Mouse (Mus musculus) heart, embryonic 13.5 days (tissue): ENCODE measurements around the gene Ncstn. TPM values are rescaled to one million over a fixed set of nuclear protein-coding genes. Genes with fewer than 3 reads are reported as not detected.

ENCODE experiments used
- ATAC-seq: fragments of 200-750 bp; cut with Nextera tagmentation; 2 replicates; pipeline ENCODE4 v1.8.0; 2017; ENCODE audit warnings: moderate TSS enrichment; ENCODE audit not compliant: insufficient number of reproducible peaks, low FRiP score, low TSS enrichment; ENCODE audit errors: extremely low read depth
- H3K27ac ChIP-seq: fragments of 300-500 bp; sonication (generic); replicated peaks from 2 replicates; pipeline ENCODE4 v1.5.1; 2015; ENCODE audit warnings: moderate library complexity, mild to moderate bottlenecking, inconsistent platforms
- H3K27me3 ChIP-seq: fragments of 300-500 bp; sonication (generic); replicated peaks from 2 replicates; pipeline ENCODE4 v1.6.1; 2015; ENCODE audit warnings: mild to moderate bottlenecking, inconsistent platforms
- H3K36me3 ChIP-seq: fragments of 300-500 bp; sonication (generic); 2 replicates; pipeline ENCODE4 v1.6.1; 2015; ENCODE audit warnings: mild to moderate bottlenecking, inconsistent platforms
- H3K4me1 ChIP-seq: fragments of 300-500 bp; sonication (generic); 2 replicates; pipeline ENCODE4 v1.6.1; 2015; ENCODE audit warnings: inconsistent platforms
- H3K4me2 ChIP-seq: fragments of 300-500 bp; sonication (generic); 2 replicates; pipeline ENCODE4 v1.6.1; 2015; ENCODE audit warnings: inconsistent platforms, mild to moderate bottlenecking, moderate library complexity
- H3K4me3 ChIP-seq: fragments of 300-500 bp; sonication (generic); 2 replicates; pipeline ENCODE4 v1.5.1; 2015; ENCODE audit warnings: moderate library complexity, mild to moderate bottlenecking, inconsistent platforms
- H3K9ac ChIP-seq: fragments of 300-500 bp; sonication (generic); 2 replicates; pipeline ENCODE4 v1.6.1; 2015; ENCODE audit warnings: inconsistent platforms, mild to moderate bottlenecking, moderate library complexity
- H3K9me3 ChIP-seq: fragments of 300-500 bp; sonication (generic); 2 replicates; pipeline ENCODE4 v1.6.1; 2016; ENCODE audit warnings: inconsistent platforms
- WGBS: fragments of 180-500 bp; shearing (Covaris S2); methylation state at CpG from one replicate; pipeline ENCODE4 v1.1.7; 2015; ENCODE audit warnings: mixed read lengths; 5-methylcytosine and 5-hydroxymethylcytosine counted together
- polyA plus RNA-seq: library from polyadenylated mRNA; unstranded; fragments of >200 nt; fragmentation: Nextera tagmentation; extraction: Ambion mirVana; gene quantifications from 2 replicates; pipeline ENCODE4 v1.2.1, GENCODE M21; 2015

The Ncstn gene
- polyA plus RNA-seq, 1 experiment from 2014 or later, result 115 TPM

DNA sequence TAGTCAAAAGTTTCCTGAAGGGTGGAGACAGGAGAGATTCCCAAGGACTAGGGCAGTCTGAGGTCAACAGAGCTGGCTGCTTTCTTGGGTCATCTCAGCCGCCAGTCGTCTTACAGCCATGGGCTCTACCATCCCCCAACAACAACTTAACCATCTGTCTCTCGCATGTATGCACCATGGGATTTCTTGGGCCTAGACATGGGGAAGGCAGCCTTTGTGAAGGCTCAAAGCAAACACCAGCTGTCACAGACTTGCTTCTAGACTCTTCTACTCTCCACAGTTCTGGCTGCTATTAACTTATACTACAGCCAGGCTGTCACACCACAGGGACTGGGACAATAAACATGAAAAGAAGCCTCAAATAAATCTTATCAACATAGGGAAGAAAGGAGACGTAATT lies 11.0 kb downstream of the Ncstn start:
- no peak for ATAC-seq
- WGBS, result 66% methylated on average over 4 of the region's 4 CpGs
- H3K4me2 ChIP-seq, result no peak overlapping the region

DNA sequence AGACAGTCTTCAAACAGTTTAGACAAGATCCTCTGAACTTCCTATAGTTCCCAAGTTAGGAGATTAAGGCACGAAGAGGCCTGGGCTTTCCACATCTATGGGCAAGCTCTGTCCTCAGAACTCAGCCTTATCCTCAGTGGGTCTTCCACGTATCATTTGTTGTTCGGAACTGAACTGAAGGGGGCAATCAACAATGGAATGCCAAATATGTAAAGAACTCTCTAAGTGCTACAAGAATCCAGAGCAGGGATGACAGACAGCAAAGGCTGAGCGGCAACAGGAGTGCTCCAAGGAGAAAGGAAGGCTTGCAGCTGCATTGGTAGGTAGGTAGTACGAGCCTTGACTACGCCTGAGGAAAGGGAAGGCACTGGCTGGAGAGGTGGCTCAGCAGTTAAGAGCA lies 12.4 kb downstream of the Ncstn start:
- H3K4me2 ChIP-seq, result no peak overlapping the region
- 38% methylated on average over 6 of the region's 6 CpGs for WGBS
- H3K27ac ChIP-seq, result no peak overlapping the region
- H3K4me1 ChIP-seq, result peaks cover 10% of the 10 kb centered on the region
- no peaks in the 10 kb centered on the region for H3K27me3 ChIP-seq
- peaks cover 100% of the 10 kb centered on the region for H3K36me3 ChIP-seq
- H3K9me3 ChIP-seq, result no peaks in the 10 kb centered on the region
- no peak for ATAC-seq
- H3K4me3 ChIP-seq, result no peak overlapping the region
- no peak overlapping the region for H3K9ac ChIP-seq

More for the DNA sequence above, 11.0 kb downstream of the Ncstn start:
- no peaks in the 10 kb centered on the region for H3K27me3 ChIP-seq
- no peak overlapping the region for H3K9ac ChIP-seq
- peaks cover 10% of the 10 kb centered on the region for H3K4me1 ChIP-seq
- no peaks in the 10 kb centered on the region for H3K9me3 ChIP-seq
- H3K27ac ChIP-seq, result no peak overlapping the region
- H3K36me3 ChIP-seq, result peaks cover 100% of the 10 kb centered on the region
- H3K4me3 ChIP-seq, result no peak overlapping the region

DNA sequence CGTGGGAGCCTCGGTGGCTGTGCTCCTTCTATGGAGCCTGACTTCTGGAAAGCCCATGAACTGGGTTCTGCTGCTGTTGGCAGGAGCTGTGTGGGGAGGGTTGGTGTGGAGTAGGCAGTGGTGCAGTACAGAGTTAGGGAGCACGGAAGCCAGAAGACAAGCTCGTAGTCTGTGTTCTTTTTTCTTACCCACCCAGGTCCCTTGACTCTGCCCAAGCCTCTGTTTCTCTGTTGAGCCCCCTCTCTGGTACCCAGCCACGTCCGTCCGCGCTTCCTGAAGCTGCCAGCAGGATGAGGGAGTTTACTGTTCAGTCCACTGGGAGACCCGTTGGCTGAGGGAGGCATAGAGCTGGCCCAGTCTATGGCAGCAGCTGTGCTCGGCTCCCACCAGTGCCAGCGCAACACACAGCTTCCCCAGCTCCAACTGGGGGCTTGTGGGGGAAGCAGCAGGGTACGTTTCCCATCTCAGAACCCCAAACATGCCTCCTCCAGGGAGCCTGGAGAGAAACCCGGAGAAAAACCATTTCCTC lies 17.9 kb downstream of the Ncstn start:
- no peak overlapping the region for H3K4me2 ChIP-seq
- no peak overlapping the region for H3K9ac ChIP-seq
- no peaks in the 10 kb centered on the region for H3K9me3 ChIP-seq
- H3K4me3 ChIP-seq, result no peak overlapping the region
- H3K4me1 ChIP-seq, result peaks cover 12% of the 10 kb centered on the region
- ATAC-seq, result no peak
- H3K27me3 ChIP-seq, result 0 out of 2 replicates have a peak, but pooled peaks cover 2% of the 10 kb centered on the region
- 74% methylated on average over 13 of the region's 13 CpGs for WGBS
- peaks cover 61% of the 10 kb centered on the region for H3K36me3 ChIP-seq
- H3K27ac ChIP-seq, result no peak overlapping the region

DNA sequence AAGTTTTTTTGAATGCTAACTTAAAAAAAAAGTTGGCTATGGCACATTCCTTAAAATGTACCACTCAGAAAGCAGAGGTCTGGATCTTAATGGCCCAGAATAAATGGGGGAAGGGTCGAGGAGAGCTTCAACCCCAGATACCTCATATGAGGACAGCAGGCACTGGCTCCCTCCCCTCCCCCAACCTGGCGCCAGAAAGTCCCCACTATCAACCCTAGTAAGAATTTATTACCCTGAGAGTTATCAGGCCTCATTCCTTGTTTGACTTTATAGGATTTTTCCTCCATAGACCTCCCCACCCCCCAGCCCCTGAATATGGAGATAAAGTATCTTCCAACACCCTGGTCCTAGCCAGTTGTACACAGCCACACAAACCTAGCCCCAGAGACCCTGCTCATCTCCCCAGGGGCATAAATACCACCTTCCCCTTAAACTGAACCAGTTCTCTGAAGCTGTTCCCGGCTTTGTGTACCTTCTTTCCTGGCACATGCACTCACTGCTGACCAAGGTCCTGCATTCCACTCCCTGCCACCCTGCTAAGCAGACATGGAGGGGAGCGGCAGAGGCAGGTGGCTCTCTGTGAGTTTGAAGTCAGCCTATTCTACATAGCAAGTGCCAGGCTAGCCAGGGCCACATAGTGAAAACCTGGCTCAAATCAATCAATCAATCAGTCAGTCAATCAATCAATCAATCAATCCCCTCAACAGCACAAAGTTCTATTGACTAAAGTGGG lies 19.1 kb downstream of the Ncstn start:
- H3K27me3 ChIP-seq, result 0 out of 2 replicates have a peak, but pooled peaks cover 10% of the 10 kb centered on the region
- 41% methylated on average over 4 of the region's 4 CpGs for WGBS
- peaks cover 12% of the 10 kb centered on the region for H3K4me1 ChIP-seq
- H3K4me2 ChIP-seq, result no peak overlapping the region
- H3K4me3 ChIP-seq, result no peak overlapping the region
- ATAC-seq, result no peak
- no peak overlapping the region for H3K9ac ChIP-seq
- no peak overlapping the region for H3K27ac ChIP-seq
- H3K36me3 ChIP-seq, result peaks cover 49% of the 10 kb centered on the region
- H3K9me3 ChIP-seq, result no peaks in the 10 kb centered on the region

DNA sequence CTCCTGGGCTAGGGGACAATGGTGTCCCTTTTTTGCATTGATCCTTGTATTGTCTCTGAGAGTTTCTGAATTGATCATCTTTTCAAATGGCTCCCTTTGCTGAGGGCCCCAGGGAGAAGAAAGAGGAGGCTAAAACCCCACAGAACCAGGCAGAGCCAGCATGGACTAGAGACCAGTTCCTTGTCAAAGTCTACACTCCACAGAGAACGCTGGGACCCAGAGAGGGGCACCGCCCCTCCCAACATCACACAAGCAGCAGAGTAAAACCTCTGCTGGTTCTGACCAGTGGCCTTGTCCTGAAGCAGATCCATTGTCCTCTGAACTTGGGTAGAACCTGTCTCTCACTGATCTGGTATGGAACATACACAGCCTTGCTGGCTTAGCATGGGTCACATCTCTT lies 20.5 kb downstream of the Ncstn start:
- H3K27me3 ChIP-seq, result peaks cover 22% of the 10 kb centered on the region
- peaks cover 35% of the 10 kb centered on the region for H3K36me3 ChIP-seq
- H3K9ac ChIP-seq, result no peak overlapping the region
- WGBS, result 78% methylated on average over 2 of the region's 2 CpGs
- ATAC-seq, result no peak
- H3K27ac ChIP-seq, result no peak overlapping the region
- no peak overlapping the region for H3K4me2 ChIP-seq
- no peak overlapping the region for H3K4me3 ChIP-seq
- no peaks in the 10 kb centered on the region for H3K9me3 ChIP-seq
- peaks cover 12% of the 10 kb centered on the region for H3K4me1 ChIP-seq

DNA sequence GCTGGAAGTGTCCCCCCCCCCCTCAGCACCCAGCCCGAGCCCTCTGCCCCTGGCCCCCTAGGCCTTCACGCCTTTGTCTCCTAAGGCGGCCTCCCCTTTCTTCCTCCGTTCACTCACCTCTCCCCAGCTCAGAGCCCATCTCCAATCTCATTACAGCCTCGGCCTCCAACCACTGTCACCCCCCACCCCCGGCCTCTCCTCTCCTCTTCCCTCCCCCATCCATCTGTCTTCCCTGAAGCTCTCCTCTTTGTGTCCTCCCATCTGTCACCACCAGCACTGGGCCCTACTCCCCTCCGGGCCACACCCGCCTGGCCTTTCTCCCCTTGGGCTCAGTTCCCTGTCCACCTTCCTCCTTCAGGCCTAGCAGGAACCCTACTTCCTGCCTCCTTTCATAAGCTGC lies 21.4 kb downstream of the Ncstn start:
- Histone ChIP-seq H3K4me3 (no peak overlapping the region), H3K4me1 (peaks cover 12% of the 10 kb centered on the region), H3K9ac (no peak overlapping the region), H3K36me3 (peaks cover 26% of the 10 kb centered on the region), H3K4me2 (no peak overlapping the region), H3K27ac (no peak overlapping the region), H3K9me3 (no peaks in the 10 kb centered on the region), H3K27me3 (peaks cover 31% of the 10 kb centered on the region)
- WGBS, result 32% methylated on average over 8 of the region's 8 CpGs
- no peak for ATAC-seq

DNA sequence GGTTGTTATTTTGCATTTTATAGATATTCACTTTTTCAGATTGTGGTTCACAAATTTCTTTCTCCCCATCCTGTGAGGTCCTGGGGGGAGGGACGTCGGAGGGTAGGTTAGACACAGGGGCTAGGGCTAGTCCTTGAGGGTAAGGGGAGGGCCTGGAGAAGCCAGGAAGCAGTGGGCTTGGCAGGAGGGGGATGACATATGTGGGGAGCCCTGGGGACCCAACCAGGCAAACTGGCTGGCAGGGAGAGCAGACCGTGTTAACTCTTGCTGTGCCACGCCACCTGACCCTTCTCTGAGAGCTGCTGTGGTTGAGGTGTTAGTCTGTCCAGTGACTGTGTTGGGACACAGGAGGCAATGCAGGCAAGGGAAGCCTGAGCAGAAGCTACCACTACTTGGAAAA lies 21.9 kb downstream of the Ncstn start:
- H3K27me3 ChIP-seq, result peaks cover 36% of the 10 kb centered on the region
- H3K27ac ChIP-seq, result no peak overlapping the region
- H3K9me3 ChIP-seq, result no peaks in the 10 kb centered on the region
- H3K4me2 ChIP-seq, result no peak overlapping the region
- 42% methylated on average over 4 of the region's 4 CpGs for WGBS
- ATAC-seq, result no peak
- H3K9ac ChIP-seq, result no peak overlapping the region
- no peak overlapping the region for H3K4me3 ChIP-seq
- peaks cover 21% of the 10 kb centered on the region for H3K36me3 ChIP-seq
- peaks cover 12% of the 10 kb centered on the region for H3K4me1 ChIP-seq

DNA sequence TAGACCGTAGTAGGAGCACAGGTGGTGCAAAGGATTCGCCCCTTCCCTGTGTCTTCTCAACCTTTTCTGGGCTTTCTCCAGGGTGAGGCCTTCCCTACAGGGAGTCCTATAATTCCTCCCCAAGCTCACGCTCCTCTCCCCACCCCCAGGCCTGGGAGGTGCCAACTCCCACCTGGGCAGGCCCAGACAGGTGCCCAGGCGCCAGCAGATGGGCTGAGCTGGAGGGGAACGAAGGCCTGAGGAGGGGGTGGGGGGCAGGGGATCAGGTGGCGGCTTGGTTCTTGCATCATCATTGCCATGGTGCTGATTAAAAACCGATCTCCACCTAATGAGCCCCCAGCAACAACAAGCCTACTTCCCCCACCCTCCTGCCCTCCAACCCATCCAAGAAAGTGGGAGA lies 23.7 kb downstream of the Ncstn start:
- H3K36me3 ChIP-seq, result peaks cover 3% of the 10 kb centered on the region; the same call in 1 of the 2 replicates
- H3K27me3 ChIP-seq, result peaks cover 54% of the 10 kb centered on the region
- H3K27ac ChIP-seq, result no peak overlapping the region
- H3K4me2 ChIP-seq, result no peak overlapping the region
- H3K9me3 ChIP-seq, result no peaks in the 10 kb centered on the region
- no peak for ATAC-seq
- peaks cover 17% of the 10 kb centered on the region for H3K4me1 ChIP-seq
- H3K9ac ChIP-seq, result no peak overlapping the region
- WGBS, result 63% methylated on average over 7 of the region's 7 CpGs
- H3K4me3 ChIP-seq, result no peak overlapping the region

DNA sequence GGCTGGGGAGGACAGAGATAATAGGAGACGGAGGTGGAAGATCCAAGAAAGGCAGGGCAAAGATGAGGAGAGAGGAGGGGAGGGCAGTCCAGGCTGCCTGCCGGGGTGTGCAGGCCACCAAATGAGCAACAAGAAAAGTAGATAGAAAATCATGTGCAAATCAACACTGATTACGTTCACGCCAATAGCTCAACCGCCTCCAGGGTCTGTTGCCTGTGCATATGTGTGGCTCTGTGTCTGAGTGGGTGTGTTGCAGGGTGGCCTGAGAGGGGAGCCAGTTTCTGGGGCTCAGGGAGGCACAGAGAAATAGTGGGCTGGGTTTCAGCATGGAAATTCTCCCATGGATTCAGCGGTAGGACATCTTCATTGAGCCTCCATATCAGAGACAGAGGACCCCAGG lies 24.3 kb downstream of the Ncstn start:
- no peak overlapping the region for H3K4me2 ChIP-seq
- ATAC-seq, result no peak
- H3K36me3 ChIP-seq, result no peaks in the 10 kb centered on the region
- WGBS, result 69% methylated on average over 6 of the region's 6 CpGs
- H3K4me3 ChIP-seq, result no peak overlapping the region
- no peak overlapping the region for H3K27ac ChIP-seq
- H3K27me3 ChIP-seq, result peaks cover 60% of the 10 kb centered on the region
- H3K4me1 ChIP-seq, result peaks cover 17% of the 10 kb centered on the region
- no peak overlapping the region for H3K9ac ChIP-seq
- no peaks in the 10 kb centered on the region for H3K9me3 ChIP-seq

DNA sequence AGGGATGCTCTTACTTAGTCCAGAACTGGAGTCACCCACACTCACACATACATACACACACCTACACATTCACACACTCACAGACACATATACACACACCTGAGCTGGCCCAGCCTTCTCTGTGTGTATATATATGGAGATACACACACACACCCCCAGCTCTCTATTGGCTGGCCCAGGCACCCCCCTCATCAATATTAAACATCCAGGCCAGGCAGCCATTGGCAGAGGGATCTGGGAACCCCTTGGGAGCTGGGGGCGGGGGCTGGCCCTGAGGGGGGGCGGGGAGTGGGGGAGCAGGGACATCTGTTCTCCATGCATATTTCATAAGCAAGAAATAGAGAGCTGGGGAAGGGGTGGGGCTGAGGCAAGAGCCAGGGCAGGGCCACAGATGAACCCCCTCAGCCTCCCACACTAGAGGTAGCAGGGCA lies 25.1 kb downstream of the Ncstn start, which contains the start of gene Nhlh1:
Nhlh1 (minus strand) TSS at position 83 of the 431 bp plus-strand sequence.
- Histone ChIP-seq H3K4me3 (no peak within 1 kb of the TSS), H3K4me1 (peaks cover 21% of the 10 kb centered on the region), H3K27ac (no peak within 1 kb of the TSS), H3K9ac (no peak within 1 kb of the TSS), H3K36me3 (no peaks in the 10 kb centered on the region), H3K9me3 (no peaks in the 10 kb centered on the region), H3K4me2 (no peak within 1 kb of the TSS), H3K27me3 (peaks cover 68% of the 10 kb centered on the region)
- WGBS, result 32% methylated on average over 2 of the region's 2 CpGs
- ATAC-seq, result no peak

DNA sequence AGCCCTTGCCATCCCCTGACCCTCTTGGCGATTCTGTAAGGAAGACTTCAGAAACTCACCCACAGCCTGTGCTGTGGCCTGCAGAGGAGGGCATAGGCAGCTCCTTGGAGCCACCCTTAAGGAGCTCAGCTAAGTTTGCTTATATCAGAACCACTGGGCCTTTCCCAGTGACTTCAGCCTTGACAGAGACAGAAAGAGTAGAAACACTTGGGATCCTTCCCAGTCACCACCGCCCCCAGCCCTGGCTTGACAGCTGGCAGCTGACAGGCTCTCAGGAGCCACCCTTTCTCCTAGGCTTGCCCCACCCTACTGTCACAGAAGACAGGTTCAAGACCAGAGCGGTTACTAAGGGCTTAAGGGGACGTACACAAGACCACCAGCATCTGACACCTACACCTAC lies 26.3 kb downstream of the Ncstn start:
- Histone ChIP-seq H3K27ac (no peak overlapping the region), H3K9ac (no peak overlapping the region), H3K36me3 (no peaks in the 10 kb centered on the region), H3K9me3 (no peaks in the 10 kb centered on the region), H3K4me2 (no peak overlapping the region), H3K4me1 (peaks cover 20% of the 10 kb centered on the region), H3K4me3 (no peak overlapping the region), H3K27me3 (peaks cover 78% of the 10 kb centered on the region)
- WGBS, result 59% methylated on average over 4 of the region's 4 CpGs
- ATAC-seq, result no peak
